Mouse (Mus musculus): ENCODE measurements at regions not wholly inside any gene's neighbourhood (a gene's known extent, or its start where the extent isn't known, plus 50 kb on each side); places are given as distances from the start of the nearest gene placed in this dataset.

DNA sequence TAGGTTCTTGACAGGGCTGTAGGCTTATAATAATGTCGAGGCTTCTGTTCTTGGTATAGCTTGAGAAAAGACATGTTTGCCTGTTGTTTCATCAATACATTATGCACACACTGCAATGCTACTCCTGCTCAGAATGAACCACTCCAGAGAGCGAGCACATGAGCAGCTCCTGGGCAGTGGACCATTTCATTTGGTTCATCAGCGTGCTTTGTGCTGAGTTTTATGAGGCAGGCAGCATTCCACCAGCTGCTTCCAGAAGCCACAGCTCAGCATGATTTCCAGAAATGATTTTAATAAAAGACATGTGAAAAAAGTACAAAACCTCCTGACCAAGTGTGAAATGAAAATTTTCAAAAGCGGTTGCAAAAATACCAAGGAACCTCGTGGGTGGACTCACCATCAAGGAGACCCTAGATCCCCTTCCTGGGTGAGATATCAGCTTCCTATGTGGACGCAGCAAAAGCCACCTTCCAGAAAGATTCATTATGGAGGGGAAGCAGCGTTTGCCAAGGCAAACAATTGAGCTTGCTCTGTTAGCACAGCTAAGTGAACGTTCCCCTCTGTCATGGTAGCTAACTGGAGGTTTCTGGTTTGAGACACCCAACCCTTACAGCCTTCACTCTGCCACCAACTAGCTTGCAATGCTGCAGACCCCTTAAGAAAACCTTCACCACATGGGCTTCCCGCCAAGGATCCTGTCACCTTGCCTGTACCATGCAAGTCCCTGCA, 104.1 kb downstream of the Cxcl12 start:
- in situ Hi-C loops (cut with MboI; ENCODE audit: low pct_unique_long_range_greater_than_20kb in 1 of 2, low sequenced_read_pairs in 2 of 2, unreplicated experiment in 1 of 2) = no loop called here

DNA sequence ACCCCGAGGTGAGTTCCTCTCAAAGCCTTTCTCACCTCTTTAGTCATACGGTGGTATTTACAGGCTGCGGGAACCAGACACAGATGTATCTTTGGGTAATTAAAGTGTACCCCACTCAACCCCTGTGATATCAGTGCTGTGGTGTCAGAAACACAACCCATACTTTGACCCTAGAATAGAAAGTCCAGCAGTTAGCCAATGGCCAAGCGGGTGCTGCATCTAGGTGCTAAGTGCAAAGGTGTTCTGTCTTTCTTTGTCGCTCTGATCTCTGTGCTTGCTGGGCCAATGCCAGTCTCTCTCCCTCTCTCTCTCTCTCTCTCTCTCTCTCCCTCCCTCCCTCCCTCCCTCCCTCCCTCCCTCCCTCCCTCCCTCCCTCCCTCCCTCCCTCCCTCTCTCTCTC, 107.6 kb downstream of the Cxcl12 start:
- in situ Hi-C loops (cut with MboI; ENCODE audit: low pct_unique_long_range_greater_than_20kb in 1 of 2, low sequenced_read_pairs in 2 of 2, unreplicated experiment in 1 of 2) = no loop called here

- in situ Hi-C loops (cut with MboI; ENCODE audit: low pct_unique_long_range_greater_than_20kb in 1 of 2, low sequenced_read_pairs in 2 of 2, unreplicated experiment in 1 of 2) = no loop called here
Observed at GRCm38 (mm10) chr6:117276850-117277249, 108.5 kb downstream of the Cxcl12 start.

DNA sequence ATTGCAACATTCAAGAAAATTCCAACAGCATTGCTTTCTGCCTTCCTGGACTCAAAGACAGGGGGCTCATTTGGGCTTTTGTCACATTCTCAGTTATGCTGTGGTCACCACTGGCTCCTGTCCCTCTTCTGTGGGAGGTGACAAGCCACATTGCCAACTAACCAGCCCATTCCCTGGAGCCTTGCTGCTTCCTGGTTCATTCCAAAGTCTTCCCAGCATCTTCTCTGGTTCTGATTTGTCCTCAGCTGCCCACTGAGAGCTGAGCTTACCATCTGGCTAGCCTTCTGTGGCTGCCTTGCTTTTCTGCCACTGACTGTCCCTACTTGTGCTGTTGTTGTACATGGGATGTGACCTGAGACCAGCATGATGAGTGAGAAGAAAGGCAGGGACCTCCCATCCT, 111.0 kb downstream of the Cxcl12 start:
- in situ Hi-C loops (cut with MboI; ENCODE audit: low pct_unique_long_range_greater_than_20kb in 1 of 2, low sequenced_read_pairs in 2 of 2, unreplicated experiment in 1 of 2) = no loop called here

DNA sequence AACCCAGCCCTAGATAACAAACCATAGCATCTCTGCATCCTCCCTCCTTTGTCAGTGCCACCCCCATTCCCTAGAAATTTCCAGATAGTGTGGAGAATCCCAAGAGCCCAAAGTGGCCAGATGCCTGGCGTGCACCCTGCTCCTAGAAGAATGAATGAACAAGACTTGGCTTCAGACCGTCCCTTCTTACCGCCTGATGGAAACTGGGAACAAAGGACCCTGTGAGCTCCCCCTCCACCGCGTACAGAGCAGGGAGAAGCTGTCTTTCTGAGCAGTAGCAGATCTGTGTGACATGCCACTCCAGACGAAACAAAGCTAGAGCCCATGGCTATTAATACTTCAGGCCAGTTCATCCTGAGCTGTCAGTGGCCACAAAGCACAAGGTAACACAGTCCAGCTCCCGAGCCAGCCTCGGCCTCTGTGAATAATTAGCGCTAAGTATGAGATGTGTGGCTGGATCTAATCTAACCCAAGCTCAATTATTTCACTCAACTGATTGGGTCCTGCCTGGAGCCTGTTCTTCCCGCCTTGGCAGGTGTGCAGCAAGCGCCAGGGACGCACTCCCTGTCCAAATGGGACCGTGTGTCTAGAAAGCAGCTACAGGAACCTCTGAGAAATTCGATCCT, 111.6 kb downstream of the Cxcl12 start:
- in situ Hi-C loops (cut with MboI; ENCODE audit: low pct_unique_long_range_greater_than_20kb in 1 of 2, low sequenced_read_pairs in 2 of 2, unreplicated experiment in 1 of 2) = no loop called here

- in situ Hi-C loops (cut with MboI; ENCODE audit: low pct_unique_long_range_greater_than_20kb in 1 of 2, low sequenced_read_pairs in 2 of 2, unreplicated experiment in 1 of 2) = no loop called here
Observed at GRCm38 (mm10) chr6:117280911-117281310, 112.6 kb downstream of the Cxcl12 start.

GRCm38 (mm10) chr6:117283616-117284015, 115.3 kb downstream of the Cxcl12 start:
- in situ Hi-C loops (cut with MboI; ENCODE audit: low pct_unique_long_range_greater_than_20kb in 1 of 2, low sequenced_read_pairs in 2 of 2, unreplicated experiment in 1 of 2) = no loop called here

DNA sequence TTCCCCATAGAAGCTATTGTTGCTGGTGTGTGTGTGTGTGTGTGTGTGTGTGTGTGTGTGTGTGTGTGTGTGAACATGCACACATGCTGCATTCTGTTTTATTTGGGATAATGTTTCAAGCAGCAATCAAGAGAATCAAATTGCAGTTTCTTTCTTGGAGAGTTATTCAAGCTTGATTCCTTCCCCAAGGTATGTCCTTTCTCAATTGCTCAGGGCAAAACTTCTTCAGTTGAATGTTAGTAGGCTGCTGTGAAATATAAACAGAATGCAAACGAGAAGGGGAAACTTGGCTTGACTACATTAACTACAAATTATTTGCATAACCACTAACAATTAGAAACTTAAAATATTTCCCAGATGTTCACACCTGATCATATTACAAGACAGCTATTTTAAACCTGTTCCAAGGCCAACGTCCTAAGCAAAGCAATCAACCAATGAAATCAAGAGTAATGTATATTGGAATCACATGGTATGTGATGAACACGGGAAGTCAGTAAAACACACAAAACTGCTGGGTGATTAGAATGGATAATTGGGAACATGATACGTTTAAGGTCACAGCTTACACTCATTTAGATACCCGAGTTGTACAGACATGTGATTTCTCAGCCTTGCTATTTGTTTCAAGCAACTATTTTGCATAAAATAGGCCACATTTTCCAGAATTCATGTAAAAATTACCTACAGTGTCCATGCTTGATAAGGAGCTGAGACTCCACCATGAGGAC, 116.2 kb downstream of the Cxcl12 start:
- in situ Hi-C loops (cut with MboI; ENCODE audit: low pct_unique_long_range_greater_than_20kb in 1 of 2, low sequenced_read_pairs in 2 of 2, unreplicated experiment in 1 of 2) = no loop called here

- in situ Hi-C loops (cut with MboI; ENCODE audit: low pct_unique_long_range_greater_than_20kb in 1 of 2, low sequenced_read_pairs in 2 of 2, unreplicated experiment in 1 of 2) = no loop called here
Observed at GRCm38 (mm10) chr6:117287396-117287795, 119.1 kb downstream of the Cxcl12 start.

GRCm38 (mm10) chr6:117293780-117294465, 125.6 kb downstream of the Cxcl12 start:
- in situ Hi-C loops (cut with MboI; ENCODE audit: low pct_unique_long_range_greater_than_20kb in 1 of 2, low sequenced_read_pairs in 2 of 2, unreplicated experiment in 1 of 2) = no loop called here

DNA sequence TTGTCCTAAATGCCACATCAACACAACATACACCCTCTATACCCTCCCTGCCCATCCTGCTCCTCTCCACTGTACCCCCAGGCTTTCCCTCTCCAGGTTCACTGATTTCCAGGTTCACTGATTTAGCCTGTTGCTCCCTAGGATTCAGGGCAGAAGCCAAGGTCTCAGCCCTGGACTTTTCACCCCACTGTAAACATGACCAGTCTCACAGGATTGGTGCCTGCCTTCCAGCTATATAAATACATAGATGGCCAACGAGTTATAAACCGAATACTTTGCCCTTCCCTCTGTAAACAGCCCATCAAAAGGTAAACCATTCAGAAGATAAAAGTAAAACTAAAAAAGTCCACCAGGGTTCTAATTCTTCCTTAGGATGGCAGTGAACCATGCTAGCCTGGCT, 129.6 kb downstream of the Cxcl12 start:
- in situ Hi-C loops (cut with MboI; ENCODE audit: low pct_unique_long_range_greater_than_20kb in 1 of 2, low sequenced_read_pairs in 2 of 2, unreplicated experiment in 1 of 2) = no loop called here

DNA sequence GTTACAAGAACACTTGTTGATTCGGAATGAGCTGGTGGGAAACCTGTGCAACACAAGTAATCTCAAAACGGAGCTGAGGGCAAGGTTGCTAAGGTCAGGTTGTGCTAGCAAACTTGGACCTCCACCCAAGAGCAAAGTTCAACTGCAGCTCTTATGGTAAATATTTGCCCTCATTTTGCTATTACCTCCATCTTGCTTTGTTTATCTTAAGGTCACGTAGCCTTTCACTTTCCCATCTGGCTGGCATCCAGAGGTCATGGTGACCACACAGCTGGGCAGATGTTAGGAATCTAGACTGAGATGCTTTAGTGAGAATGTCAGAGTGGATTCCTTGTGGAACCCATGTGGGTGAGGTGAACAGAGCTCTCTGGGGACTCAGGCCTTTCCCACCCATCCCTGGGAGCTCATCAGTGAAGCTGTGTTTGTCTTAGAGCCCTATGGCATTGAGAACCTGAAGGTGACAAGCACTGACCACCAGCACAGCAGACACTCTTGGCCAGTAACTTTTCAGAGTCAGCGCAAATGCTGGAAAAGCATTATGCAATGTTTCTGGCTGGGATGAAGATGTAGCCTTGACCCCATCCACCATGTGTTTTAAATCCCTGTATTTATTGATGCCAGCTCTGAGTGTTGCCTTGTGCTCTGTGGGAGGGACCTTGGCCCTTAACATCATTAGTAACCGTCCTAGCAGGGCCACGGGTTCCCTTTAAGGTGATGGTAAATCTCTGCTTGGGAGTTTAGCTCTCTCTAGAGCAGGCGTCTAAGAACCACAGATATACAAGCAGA, 131.4 kb downstream of the Cxcl12 start:
- in situ Hi-C loops (cut with MboI; ENCODE audit: low pct_unique_long_range_greater_than_20kb in 1 of 2, low sequenced_read_pairs in 2 of 2, unreplicated experiment in 1 of 2) = no loop called here

DNA sequence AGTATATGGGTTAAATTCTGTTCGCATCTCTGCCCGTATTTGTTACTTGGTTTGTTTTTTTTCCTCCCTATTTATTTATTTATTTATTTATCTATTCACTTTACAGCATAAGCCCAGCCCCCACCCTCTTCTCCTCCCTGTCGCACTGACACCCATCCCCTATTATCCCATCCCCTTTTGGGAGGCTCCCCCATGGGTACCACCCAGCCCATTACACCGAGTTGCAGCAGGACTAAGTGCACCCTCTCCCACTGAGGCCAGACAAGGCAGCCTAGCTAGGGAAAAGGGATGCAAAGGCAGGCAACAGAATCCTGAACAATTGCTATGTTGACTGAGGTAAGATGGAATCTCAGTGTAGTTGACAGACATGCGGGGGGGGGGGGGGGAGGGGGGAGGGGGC, 135.0 kb downstream of the Cxcl12 start:
- in situ Hi-C loops (cut with MboI; ENCODE audit: low pct_unique_long_range_greater_than_20kb in 1 of 2, low sequenced_read_pairs in 2 of 2, unreplicated experiment in 1 of 2) = no loop called here

GRCm38 (mm10) chr6:117305736-117306250, 137.5 kb downstream of the Cxcl12 start:
- in situ Hi-C loops (cut with MboI; ENCODE audit: low pct_unique_long_range_greater_than_20kb in 1 of 2, low sequenced_read_pairs in 2 of 2, unreplicated experiment in 1 of 2) = no loop called here

DNA sequence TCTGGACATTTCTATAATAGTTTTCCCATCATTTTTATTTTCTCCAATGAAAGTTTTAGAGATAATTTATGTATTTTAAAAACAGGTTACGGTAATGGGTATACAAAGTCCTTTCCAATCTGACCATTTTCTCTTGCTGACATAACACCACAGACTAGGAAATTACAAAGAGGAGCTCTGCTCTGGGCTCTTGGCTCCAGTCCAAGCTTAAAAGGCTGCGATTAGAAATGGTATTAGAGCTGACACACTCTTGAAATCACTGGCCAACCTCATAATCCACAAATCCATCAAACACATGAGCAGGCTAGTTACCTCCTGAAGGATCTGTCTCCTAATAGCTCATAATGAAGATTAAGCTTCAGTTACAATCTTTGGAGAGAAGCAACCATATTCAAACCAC, 140.3 kb downstream of the Cxcl12 start:
- in situ Hi-C loops (cut with MboI; ENCODE audit: low pct_unique_long_range_greater_than_20kb in 1 of 2, low sequenced_read_pairs in 2 of 2, unreplicated experiment in 1 of 2) = no loop called here

DNA sequence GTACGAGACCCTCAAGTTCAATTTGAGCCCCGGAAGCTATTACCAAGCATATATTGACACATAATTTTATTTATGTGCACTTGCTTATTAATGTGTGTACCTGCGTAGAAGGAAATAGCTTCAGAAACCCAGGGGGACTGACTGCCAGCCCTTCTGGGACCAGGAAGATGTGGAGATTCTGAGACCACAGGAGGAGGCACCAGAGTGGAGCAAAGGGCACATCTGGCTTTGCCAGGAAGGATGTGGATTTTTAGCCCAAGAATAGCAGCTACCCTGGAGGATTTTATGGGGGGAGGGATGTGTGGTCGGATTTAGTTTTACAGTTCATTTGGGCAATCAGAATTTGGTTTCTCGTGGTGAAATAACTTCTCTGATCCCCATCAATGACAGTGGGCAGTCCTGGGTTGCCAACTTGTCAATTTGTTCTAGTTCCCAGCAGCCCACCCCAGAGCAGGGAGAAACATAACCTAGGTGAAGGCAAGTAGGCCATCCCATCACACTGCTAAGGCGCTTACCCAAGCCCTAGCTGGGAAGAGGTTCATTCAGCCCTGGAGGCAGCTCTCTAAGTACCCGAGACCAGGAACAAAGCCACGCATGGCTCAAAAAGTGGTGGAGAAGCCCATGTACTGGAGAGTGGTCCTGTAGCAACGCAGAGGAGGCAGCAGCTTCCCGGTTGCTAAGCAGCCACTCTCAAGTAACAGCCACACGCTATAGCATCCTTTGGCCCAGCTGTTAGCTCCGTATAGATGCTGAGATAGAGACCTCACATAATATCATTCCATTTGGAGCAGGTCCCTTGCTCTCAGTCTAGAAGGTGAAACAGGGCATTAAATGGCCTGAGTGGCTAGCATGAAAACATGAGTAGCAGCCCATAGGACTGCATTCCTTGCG, 144.8 kb downstream of the Cxcl12 start:
- in situ Hi-C loops (cut with MboI; ENCODE audit: low pct_unique_long_range_greater_than_20kb in 1 of 2, low sequenced_read_pairs in 2 of 2, unreplicated experiment in 1 of 2) = no loop called here

- in situ Hi-C loops (cut with MboI; ENCODE audit: low pct_unique_long_range_greater_than_20kb in 1 of 2, low sequenced_read_pairs in 2 of 2, unreplicated experiment in 1 of 2) = no loop called here
Observed at GRCm38 (mm10) chr6:117313944-117314566, 145.7 kb downstream of the Cxcl12 start.
